Mouse (Mus musculus) ES-Bruce4 (cell line): ENCODE measurements at regions not wholly inside any gene's neighbourhood (a gene's known extent, or its start where the extent isn't known, plus 50 kb on each side); places are given as distances from the start of the nearest gene placed in this dataset.

Experiments
- CTCF ChIP-seq: IDR thresholded peaks from one replicate; pipeline ENCODE4 v1.8.1; 2011; ENCODE audit warnings: low read depth, low read length
- EP300 ChIP-seq: IDR thresholded peaks from 2 replicates; pipeline ENCODE4 v1.6.1; 2011; ENCODE audit warnings: low read depth, low read length; ENCODE audit not compliant: insufficient read depth
- POLR2A ChIP-seq: IDR thresholded peaks from one replicate; pipeline ENCODE4 v1.8.1; 2011; ENCODE audit warnings: low read length; ENCODE audit not compliant: insufficient read depth

GRCm38 (mm10) chr2:117970631-117971030 is 141.0 kb upstream of the Thbs1 start:
- TF ChIP-seq CTCF (no peak), POLR2A (no peak), EP300 (no peak)
